Mouse (Mus musculus) midbrain, embryonic 12.5 days (tissue): Measurements from ENCODE around the gene Arcn1. TPM values are rescaled to one million over a fixed set of nuclear protein-coding genes. Genes with fewer than 3 reads are reported as not detected.

Experiments used
- ATAC-seq: fragments of 200-750 bp; cut with Nextera tagmentation; 2 replicates; pipeline ENCODE4 v1.8.0; 2017; ENCODE audit warnings: low read depth, moderate TSS enrichment, moderate library complexity; ENCODE audit not compliant: low FRiP score
- H3K27ac ChIP-seq: fragments of 300-500 bp; sonication (generic); replicated peaks from 2 replicates; pipeline ENCODE4 v1.5.1; 2016; ENCODE audit warnings: mild to moderate bottlenecking
- H3K27me3 ChIP-seq: fragments of 300-500 bp; sonication (generic); 2 replicates; pipeline ENCODE4 v1.6.1; 2016; ENCODE audit warnings: mild to moderate bottlenecking
- H3K36me3 ChIP-seq: fragments of 300-500 bp; sonication (generic); 2 replicates; pipeline ENCODE4 v1.6.1; 2016
- H3K4me1 ChIP-seq: fragments of 300-500 bp; sonication (generic); 2 replicates; pipeline ENCODE4 v1.6.1; 2016
- H3K4me2 ChIP-seq: fragments of 300-500 bp; sonication (generic); replicated peaks from 2 replicates; pipeline ENCODE4 v1.6.1; 2016; ENCODE audit warnings: mild to moderate bottlenecking, moderate library complexity
- H3K4me3 ChIP-seq: fragments of 300-500 bp; sonication (generic); 2 replicates; pipeline ENCODE4 v1.5.1; 2016; ENCODE audit warnings: mild to moderate bottlenecking
- H3K9ac ChIP-seq: fragments of 300-500 bp; sonication (generic); replicated peaks from 2 replicates; pipeline ENCODE4 v1.6.1; 2016; ENCODE audit warnings: mild to moderate bottlenecking, moderate library complexity
- H3K9me3 ChIP-seq: fragments of 300-500 bp; sonication (generic); 2 replicates; pipeline ENCODE4 v1.6.1; 2016; ENCODE audit warnings: mild to moderate bottlenecking
- WGBS: fragments of 180-500 bp; shearing (Covaris S2); methylation state at CpG from one replicate; pipeline ENCODE4 v1.1.7; 2016; 5-methylcytosine and 5-hydroxymethylcytosine counted together
- polyA plus RNA-seq: library from polyadenylated mRNA; unstranded; fragments of >200 nt; fragmentation: Nextera tagmentation; extraction: Ambion mirVana; gene quantifications from 2 replicates; pipeline ENCODE4 v1.2.1, GENCODE M21; 2016

The Arcn1 gene
- polyA plus RNA-seq, 1 experiment from 2014 or later = 179 TPM

GRCm38 (mm10) chr9:44716997-44717821 is 50.4 kb downstream of the Arcn1 start:
- peaks cover 55% of the 10 kb centered on the region for H3K36me3 ChIP-seq

GRCm38 (mm10) chr9:44715705-44716362 is 51.8 kb downstream of the Arcn1 start:
- H3K27me3 ChIP-seq = no peaks in the 10 kb centered on the region
- H3K36me3 ChIP-seq = peaks cover 67% of the 10 kb centered on the region

More at GRCm38 (mm10) chr9:44716997-44717821, 50.4 kb downstream of the Arcn1 start:
- no peak overlapping the region for H3K4me3 ChIP-seq
- no peaks in the 10 kb centered on the region for H3K9me3 ChIP-seq
- peaks cover 29% of the 10 kb centered on the region for H3K4me1 ChIP-seq
- no peaks in the 10 kb centered on the region for H3K27me3 ChIP-seq
- no peak overlapping the region for H3K27ac ChIP-seq
- WGBS = 80% methylated on average over 6 of the region's 6 CpGs
- H3K4me2 ChIP-seq = no peak overlapping the region
- no peak for ATAC-seq
- H3K9ac ChIP-seq = no peak overlapping the region

GRCm38 (mm10) chr9:44715109-44715508 is 52.5 kb downstream of the Arcn1 start:
- Histone ChIP-seq H3K9me3 (no peaks in the 10 kb centered on the region), H3K4me3 (no peak overlapping the region), H3K9ac (no peak overlapping the region), H3K27ac (no peak overlapping the region), H3K4me1 (peaks cover 14% of the 10 kb centered on the region), H3K36me3 (peaks cover 74% of the 10 kb centered on the region), H3K27me3 (no peaks in the 10 kb centered on the region), H3K4me2 (no peak overlapping the region)
- no peak for ATAC-seq
- 90% methylated on average over 17 of the region's 17 CpGs for WGBS

More at GRCm38 (mm10) chr9:44715705-44716362, 51.8 kb downstream of the Arcn1 start:
- H3K9me3 ChIP-seq = no peaks in the 10 kb centered on the region
- no peak overlapping the region for H3K4me2 ChIP-seq
- ATAC-seq = no peak
- H3K4me3 ChIP-seq = no peak overlapping the region
- H3K9ac ChIP-seq = no peak overlapping the region
- WGBS = 96% methylated on average over 28 of the region's 29 CpGs
- H3K27ac ChIP-seq = no peak overlapping the region
- peaks cover 20% of the 10 kb centered on the region for H3K4me1 ChIP-seq

GRCm38 (mm10) chr9:44713574-44713973 is 54.1 kb downstream of the Arcn1 start:
- no peaks in the 10 kb centered on the region for H3K9me3 ChIP-seq
- no peak overlapping the region for H3K4me2 ChIP-seq
- peaks cover 80% of the 10 kb centered on the region for H3K36me3 ChIP-seq
- no peak overlapping the region for H3K4me3 ChIP-seq
- H3K27ac ChIP-seq = no peak overlapping the region
- ATAC-seq = no peak
- WGBS = 71% methylated on average over 2 of the region's 2 CpGs
- H3K9ac ChIP-seq = no peak overlapping the region
- H3K4me1 ChIP-seq = peaks cover 13% of the 10 kb centered on the region
- no peaks in the 10 kb centered on the region for H3K27me3 ChIP-seq

GRCm38 (mm10) chr9:44713080-44713479 is 54.6 kb downstream of the Arcn1 start:
- ATAC-seq = no peak
- peaks cover 80% of the 10 kb centered on the region for H3K36me3 ChIP-seq

GRCm38 (mm10) chr9:44711602-44712001 is 56.0 kb downstream of the Arcn1 start:
- Histone ChIP-seq H3K4me3 (no peak overlapping the region), H3K9ac (no peak overlapping the region), H3K27me3 (peaks cover 8% of the 10 kb centered on the region; the same call in 1 of the 2 replicates), H3K9me3 (no peaks in the 10 kb centered on the region), H3K36me3 (peaks cover 80% of the 10 kb centered on the region), H3K4me2 (no peak overlapping the region), H3K27ac (no peak overlapping the region), H3K4me1 (peaks cover 22% of the 10 kb centered on the region)
- ATAC-seq = no peak
- 66% methylated on average over 17 of the region's 17 CpGs for WGBS

More at GRCm38 (mm10) chr9:44713080-44713479, 54.6 kb downstream of the Arcn1 start:
- Histone ChIP-seq H3K4me1 (peaks cover 18% of the 10 kb centered on the region), H3K9ac (no peak overlapping the region), H3K9me3 (no peaks in the 10 kb centered on the region), H3K4me2 (no peak overlapping the region), H3K27me3 (0 out of 2 replicates have a peak, but pooled peaks cover 2% of the 10 kb centered on the region), H3K27ac (no peak overlapping the region), H3K4me3 (no peak overlapping the region)
- 94% methylated on average over 6 of the region's 6 CpGs for WGBS

GRCm38 (mm10) chr9:44710213-44710612 is 57.4 kb downstream of the Arcn1 start:
- Histone ChIP-seq H3K4me1 (peaks cover 22% of the 10 kb centered on the region), H3K9ac (no peak overlapping the region), H3K9me3 (no peaks in the 10 kb centered on the region), H3K4me3 (no peak overlapping the region), H3K4me2 (no peak overlapping the region), H3K36me3 (peaks cover 80% of the 10 kb centered on the region), H3K27me3 (peaks cover 8% of the 10 kb centered on the region; the same call in 1 of the 2 replicates), H3K27ac (no peak overlapping the region)
- 86% methylated on average over 5 of the region's 5 CpGs for WGBS
- ATAC-seq = no peak

GRCm38 (mm10) chr9:44709600-44709999 is 58.0 kb downstream of the Arcn1 start:
- no peak overlapping the region for H3K9ac ChIP-seq
- no peak for ATAC-seq
- peaks cover 22% of the 10 kb centered on the region for H3K4me1 ChIP-seq
- H3K36me3 ChIP-seq = peaks cover 80% of the 10 kb centered on the region
- H3K9me3 ChIP-seq = no peaks in the 10 kb centered on the region
- H3K4me3 ChIP-seq = no peak overlapping the region
- no peak overlapping the region for H3K4me2 ChIP-seq
- H3K27ac ChIP-seq = no peak overlapping the region
- 39% methylated on average over 2 of the region's 2 CpGs for WGBS
- H3K27me3 ChIP-seq = peaks cover 8% of the 10 kb centered on the region; the same call in 1 of the 2 replicates

GRCm38 (mm10) chr9:44708925-44709324 is 58.7 kb downstream of the Arcn1 start:
- peaks cover 20% of the 10 kb centered on the region for H3K4me1 ChIP-seq
- ATAC-seq = 0 out of 2 replicates have a peak, but pooled peaks have one; percentile 17
- WGBS = 14% methylated on average over 6 of the region's 6 CpGs
- H3K4me3 ChIP-seq = peak overlapping the region; percentile 36
- H3K27me3 ChIP-seq = peaks cover 8% of the 10 kb centered on the region; the same call in 1 of the 2 replicates
- peaks cover 80% of the 10 kb centered on the region for H3K36me3 ChIP-seq
- peak overlapping the region; percentile 57 for H3K4me2 ChIP-seq
- no peak overlapping the region for H3K27ac ChIP-seq
- peak overlapping the region; percentile 39; the same call in 1 of the 2 replicates for H3K9ac ChIP-seq
- no peaks in the 10 kb centered on the region for H3K9me3 ChIP-seq

- peak; percentile 82 for ATAC-seq
- Histone ChIP-seq H3K9ac (peak overlapping the region; percentile 39), H3K27me3 (peaks cover 8% of the 10 kb centered on the region; the same call in 1 of the 2 replicates), H3K36me3 (peaks cover 80% of the 10 kb centered on the region), H3K9me3 (no peaks in the 10 kb centered on the region), H3K4me3 (peak overlapping the region; percentile 36), H3K4me1 (peaks cover 20% of the 10 kb centered on the region), H3K27ac (0 out of 2 replicates have a peak overlapping the region, but pooled peaks have one; percentile 16), H3K4me2 (peak overlapping the region; percentile 57)
- 3% methylated on average over 23 of the region's 24 CpGs for WGBS
Measured at GRCm38 (mm10) chr9:44708429-44708765, 59.2 kb downstream of the Arcn1 start.

- H3K9ac ChIP-seq = peak overlapping the region; percentile 39
- H3K4me3 ChIP-seq = peak overlapping the region; percentile 36
- peaks cover 80% of the 10 kb centered on the region for H3K36me3 ChIP-seq
- peak; percentile 27; the same call in 1 of the 2 replicates for ATAC-seq
- peaks cover 20% of the 10 kb centered on the region for H3K4me1 ChIP-seq
- 0 out of 2 replicates have a peak overlapping the region, but pooled peaks have one; percentile 16 for H3K27ac ChIP-seq
- H3K4me2 ChIP-seq = peak overlapping the region; percentile 57
- WGBS = 18% methylated on average over 28 of the region's 28 CpGs
- no peaks in the 10 kb centered on the region for H3K9me3 ChIP-seq
- H3K27me3 ChIP-seq = peaks cover 8% of the 10 kb centered on the region; the same call in 1 of the 2 replicates
Measured at GRCm38 (mm10) chr9:44707749-44708428, 59.8 kb downstream of the Arcn1 start.
